Comparison of ENCODE assay signal across 7 mouse cellular contexts in the genomic region with DNA sequence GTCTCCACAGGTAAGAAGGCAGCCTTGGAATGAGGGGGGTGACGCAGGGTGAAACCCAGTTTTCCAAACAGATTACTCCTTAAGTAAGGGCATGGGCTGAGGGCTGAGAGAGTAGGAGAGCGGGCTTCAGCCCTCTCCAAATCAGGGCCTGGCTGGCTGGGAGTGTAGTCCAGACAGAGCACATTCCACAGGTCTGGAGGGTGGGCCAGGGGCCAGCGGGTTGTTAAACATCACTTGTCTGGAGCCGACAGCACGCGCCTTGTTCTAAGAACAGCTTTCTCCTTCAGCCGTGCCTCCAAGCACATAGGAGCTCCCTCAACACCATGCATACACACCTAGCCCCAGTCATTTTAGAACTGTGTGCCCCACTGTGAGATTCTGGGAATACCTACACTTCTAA. TPM values are rescaled to one million over a fixed set of nuclear protein-coding genes. Genes with fewer than 3 reads are reported as not detected.
DNase-seq lines count a peak whose midpoint lies in the region.

No protein-coding gene starts in this region.

- peak; percentile 46 for DNase-seq in embryo, embryonic 9.5 days (ENCODE audit: extremely low spot score)
- peak; percentile 33 for DNase-seq in gastrocnemius, adult 18-20 months (ENCODE audit: low spot score)
- DNase-seq in kidney, adult 11 months, result peak; percentile 87
- peak; percentile 81 for DNase-seq in lung, postnatal 14 days
- DNase-seq in layer of hippocampus, adult 9-11 months, result no peak
- no peak for DNase-seq in c-Kit-positive CD71-positive TER-119-positive erythroid progenitor cells, embryonic 14.5 days (ENCODE audit: low spot score)
- DNase-seq in spleen, postnatal 14 days (ENCODE audit: low spot score in 2 of 2), result no peak

RNA-seq across cellular contexts. Expression of gene Creb3l2, which starts 26.9 kb away (rescaled TPM):
- total RNA-seq in gastrocnemius, adult 18-20 months (2021), result 10 to 100 TPM; 11.9 to 13.2 TPM

Comparison
In these comparisons a context has a peak if more than half of its experiments do, and no peak if none do; other contexts are left out.
1. DNase-seq: peak in embryo, embryonic 9.5 days (single experiment), gastrocnemius, adult 18-20 months (single experiment), kidney, adult 11 months (single experiment) and lung, postnatal 14 days (single experiment); none in layer of hippocampus, adult 9-11 months (single experiment), c-Kit-positive CD71-positive TER-119-positive erythroid progenitor cells, embryonic 14.5 days (single experiment) and spleen, postnatal 14 days (0 of 2).